ENCODE assay signal across 8 mouse cellular contexts in genomic region chr11:82990612-82991385, GRCm38 (mm10). TPM values are rescaled to one million over a fixed set of nuclear protein-coding genes. Genes with fewer than 3 reads are reported as not detected.
DNase-seq lines count a peak whose midpoint lies in the region; ATAC-seq and TF ChIP-seq lines count a peak whose summit lies in the region.
"Not testable (repeated sequence)": the region's sequence is repeated elsewhere in the genome, so short reads cannot be mapped to it uniquely, and the experiment has no call there.

No protein-coding gene starts in this region.

- H3K27ac ChIP-seq in embryonic facial prominence, embryonic 11.5 days (replicated peaks; ENCODE audit: low read depth, low read length); hindbrain, postnatal 0 days; limb, embryonic 11.5 days (replicated peaks; ENCODE audit: low read depth, low read length); neural tube, embryonic 15.5 days (replicated peaks): not testable (repeated sequence)

- not testable (repeated sequence) for H3K9me3 ChIP-seq in embryonic facial prominence, embryonic 11.5 days (replicated peaks; ENCODE audit: control insufficient read depth, low read length); hindbrain, postnatal 0 days (ENCODE audit: low read length); limb, embryonic 11.5 days (ENCODE audit: control insufficient read depth, low read length); neural tube, embryonic 15.5 days (replicated peaks)

- peak; percentile 83 for DNase-seq in NIH3T3 (ENCODE audit: low read depth)
- peak; percentile 76 for DNase-seq in embryonic facial prominence, embryonic 11.5 days (ENCODE audit: low spot score)
- DNase-seq in heart, adult 18-20 months = peak; percentile 59 to 64
- peak; percentile 51 for DNase-seq in hindbrain, postnatal 0 days (ENCODE audit: low spot score)
- DNase-seq in limb, embryonic 11.5 days (ENCODE audit: low spot score) = peak; percentile 77
- peak; percentile 46 to 50 for DNase-seq in lung, postnatal 4 days
- peak; percentile 27 to 31 for DNase-seq in thymus, postnatal 36 days

- peak overlapping the region; percentile 51 for H3K4me2 ChIP-seq in embryonic facial prominence, embryonic 11.5 days (ENCODE audit: low read depth, low read length)
- H3K4me2 ChIP-seq in hindbrain, postnatal 0 days (ENCODE audit: low read depth, low read length) = peak overlapping the region; percentile 61
- H3K4me2 ChIP-seq in limb, embryonic 11.5 days (ENCODE audit: low read depth, severe bottlenecking) = peak overlapping the region; percentile 44
- H3K4me2 ChIP-seq in neural tube, embryonic 15.5 days = peak overlapping the region; percentile 62

- not testable (repeated sequence) for H3K27me3 ChIP-seq in embryonic facial prominence, embryonic 11.5 days (ENCODE audit: control insufficient read depth, insufficient read depth, low read length); hindbrain, postnatal 0 days (ENCODE audit: insufficient read depth, low read length); limb, embryonic 11.5 days (ENCODE audit: control insufficient read depth, insufficient read depth, low read length); neural tube, embryonic 15.5 days (replicated peaks)

- H3K9ac ChIP-seq in embryonic facial prominence, embryonic 11.5 days (replicated peaks; ENCODE audit: low read length) = peak overlapping the region; percentile 47
- H3K9ac ChIP-seq in hindbrain, postnatal 0 days (replicated peaks; ENCODE audit: low read length) = peak overlapping the region; percentile 35; the same call in 1 of the 2 replicates
- H3K9ac ChIP-seq in limb, embryonic 11.5 days (ENCODE audit: low read length) = peak overlapping the region; percentile 52; the same call in 1 of the 2 replicates
- not testable (repeated sequence) for H3K9ac ChIP-seq in neural tube, embryonic 15.5 days (replicated peaks)

- ATAC-seq in embryonic facial prominence, embryonic 11.5 days (replicated peaks; ENCODE audit: insufficient number of reproducible peaks, low FRiP score, low TSS enrichment, low read depth) = peak; percentile 65; the same call in 1 of the 2 replicates
- peak; percentile 68; the same call in 1 of the 2 replicates for ATAC-seq in hindbrain, postnatal 0 days
- ATAC-seq in limb, embryonic 11.5 days (ENCODE audit: insufficient number of reproducible peaks, low FRiP score, low TSS enrichment, low read depth); neural tube, embryonic 15.5 days (ENCODE audit: low FRiP score): not testable (repeated sequence)

- not testable (repeated sequence) for H3K36me3 ChIP-seq in embryonic facial prominence, embryonic 11.5 days (replicated peaks; ENCODE audit: control insufficient read depth, insufficient read depth, low read depth, low read length); hindbrain, postnatal 0 days (ENCODE audit: insufficient read depth, low read length); limb, embryonic 11.5 days (ENCODE audit: control insufficient read depth, insufficient read depth, low read length); neural tube, embryonic 15.5 days

- H3K4me3 ChIP-seq in embryonic facial prominence, embryonic 11.5 days (ENCODE audit: low read depth, low read length) = peak overlapping the region; percentile 24
- H3K4me3 ChIP-seq in hindbrain, postnatal 0 days (ENCODE audit: low read length) = peak overlapping the region; percentile 36
- H3K4me3 ChIP-seq in limb, embryonic 11.5 days (ENCODE audit: low read depth, low read length) = peak overlapping the region; percentile 28
- peak overlapping the region; percentile 36 for H3K4me3 ChIP-seq in neural tube, embryonic 15.5 days (replicated peaks)

- not testable (repeated sequence) for H3K4me1 ChIP-seq in embryonic facial prominence, embryonic 11.5 days (ENCODE audit: control insufficient read depth, insufficient read depth, low read length); hindbrain, postnatal 0 days (ENCODE audit: insufficient read depth, low read length); limb, embryonic 11.5 days (ENCODE audit: control insufficient read depth, insufficient read depth, low read length)
- peaks cover 14% of the 10 kb centered on the region for H3K4me1 ChIP-seq in neural tube, embryonic 15.5 days

- 8% methylated on average over 19 of the region's 19 CpGs for WGBS in embryonic facial prominence, embryonic 11.5 days
- WGBS in hindbrain, postnatal 0 days = 16% methylated on average over 19 of the region's 19 CpGs
- whole genome bisulfite sequencing in limb, embryonic 11.5 days = 13% methylated on average over 19 of the region's 19 CpGs
- 18% methylated on average over 19 of the region's 19 CpGs for WGBS in neural tube, embryonic 15.5 days

- TF ChIP-seq CTCF in hindbrain, postnatal 0 days (IDR thresholded peaks at IDR 0.05; ENCODE audit: low read depth) = not testable (repeated sequence)

RNA-seq across cellular contexts. Expression of gene Slfn9, which starts 0.8 kb away (rescaled TPM):
- polyA plus RNA-seq in embryonic facial prominence, embryonic 11.5 days (2014; fragmentation: Nextera tagmentation; extraction: Ambion mirVana) = 12.6 and 15.3 TPM in 2 replicates
- total RNA-seq in heart, adult 18-20 months (2021) = under 1 TPM; 0.69 to 0.87 TPM
- total RNA-seq in hindbrain, postnatal 0 days (2014; rRNA removed) = 1.5 and 3.2 TPM in 2 replicates
- polyA plus RNA-seq in hindbrain, postnatal 0 days (2015; fragmentation: Nextera tagmentation; extraction: Ambion mirVana) = 2.2 and 2.4 TPM in 2 replicates
- 11.8 and 14.3 TPM in 2 replicates for polyA plus RNA-seq in limb, embryonic 11.5 days (2014; fragmentation: Nextera tagmentation; extraction: Ambion mirVana)
- polyA plus RNA-seq in neural tube, embryonic 15.5 days (2015; fragmentation: Nextera tagmentation; extraction: Ambion mirVana) = 1.7 and 5.6 TPM in 2 replicates

RNA-seq across cellular contexts. Expression of gene Slfn8, which starts 29.8 kb away (rescaled TPM):
- 0.20 and 0.36 TPM in 2 replicates for polyA plus RNA-seq in embryonic facial prominence, embryonic 11.5 days (2014; fragmentation: Nextera tagmentation; extraction: Ambion mirVana)
- total RNA-seq in heart, adult 18-20 months (2021) = under 1 TPM; 0.65 to 0.98 TPM
- 0.42 and 0.83 TPM in 2 replicates for total RNA-seq in hindbrain, postnatal 0 days (2014; rRNA removed)
- polyA plus RNA-seq in hindbrain, postnatal 0 days (2015; fragmentation: Nextera tagmentation; extraction: Ambion mirVana) = 0.21 and 0.25 TPM in 2 replicates
- polyA plus RNA-seq in limb, embryonic 11.5 days (2014; fragmentation: Nextera tagmentation; extraction: Ambion mirVana) = 0.26 and 0.48 TPM in 2 replicates
- 0.22 and 1.4 TPM in 2 replicates for polyA plus RNA-seq in neural tube, embryonic 15.5 days (2015; fragmentation: Nextera tagmentation; extraction: Ambion mirVana)

RNA-seq across cellular contexts. Expression of gene Slfn5, which starts 39.6 kb away (rescaled TPM):
- polyA plus RNA-seq in embryonic facial prominence, embryonic 11.5 days (2014; fragmentation: Nextera tagmentation; extraction: Ambion mirVana) = 0.90 and 1.4 TPM in 2 replicates
- total RNA-seq in heart, adult 18-20 months (2021) = 10 to 100 TPM; 50.5 to 65.6 TPM
- 1.8 and 2.2 TPM in 2 replicates for total RNA-seq in hindbrain, postnatal 0 days (2014; rRNA removed)
- 2.1 and 2.4 TPM in 2 replicates for polyA plus RNA-seq in hindbrain, postnatal 0 days (2015; fragmentation: Nextera tagmentation; extraction: Ambion mirVana)
- 0.07 and 0.55 TPM in 2 replicates for polyA plus RNA-seq in limb, embryonic 11.5 days (2014; fragmentation: Nextera tagmentation; extraction: Ambion mirVana)
- 1.9 and 2.1 TPM in 2 replicates for polyA plus RNA-seq in neural tube, embryonic 15.5 days (2015; fragmentation: Nextera tagmentation; extraction: Ambion mirVana)

Comparison
In these comparisons a context has a peak if more than half of its experiments do, and no peak if none do; other contexts are left out.
1. DNase-seq: peak in every context shown above with its lines; median percentile 83 in NIH3T3; 77 in limb, embryonic 11.5 days; 76 in embryonic facial prominence, embryonic 11.5 days; 62 in heart, adult 18-20 months; 51 in hindbrain, postnatal 0 days; 48 in lung, postnatal 4 days; 29 in thymus, postnatal 36 days.